In genomic region chr6:116286870-116287575, GRCm38 (mm10) we compare ENCODE assay signal across 12 mouse cellular contexts. TPM values are rescaled to one million over a fixed set of nuclear protein-coding genes. Genes with fewer than 3 reads are reported as not detected.
DNase-seq lines count a peak whose midpoint lies in the region; ATAC-seq and TF ChIP-seq lines count a peak whose summit lies in the region.
"Had no signal": no experiment of that assay in that cellular context is flagged by ENCODE, and none has a peak within 500 bp of the region (broad histone marks: within the 10 kb centered on the region; RNA-seq: fewer than 3 reads in every experiment).

No protein-coding gene starts in this region.

- ATAC-seq in lung, embryonic 14.5 days (ENCODE audit: insufficient read depth), result peak; percentile 71
- peak; percentile 100 for ATAC-seq in intestine, postnatal 0 days
- ATAC-seq in liver, postnatal 0 days, result peak; percentile 99
- ATAC-seq in inflammation-experienced regulatory T-cells, adult 6 months, result no peak

- H3K9me3 ChIP-seq in lung, embryonic 14.5 days (ENCODE audit: low read depth, low read length), result no peaks in the 10 kb centered on the region
- no peaks in the 10 kb centered on the region for H3K9me3 ChIP-seq in intestine, postnatal 0 days (ENCODE audit: control insufficient read depth)
- no peaks in the 10 kb centered on the region for H3K9me3 ChIP-seq in liver, postnatal 0 days (ENCODE audit: low read length)
- H3K9me3 ChIP-seq: hindbrain, embryonic 10.5 days had no signal

- no peak overlapping the region for H3K27ac ChIP-seq in lung, embryonic 14.5 days (ENCODE audit: low read depth)
- H3K27ac ChIP-seq in intestine, postnatal 0 days (ENCODE audit: low read depth, low read length), result peak overlapping the region; percentile 70; the same call in 1 of the 2 replicates
- peak overlapping the region; percentile 84 for H3K27ac ChIP-seq in liver, postnatal 0 days (ENCODE audit: low read depth)
- H3K27ac ChIP-seq: hindbrain, embryonic 10.5 days had no signal

- H3K27me3 ChIP-seq in lung, embryonic 14.5 days (ENCODE audit: insufficient read depth, low read length), result no peaks in the 10 kb centered on the region
- H3K27me3 ChIP-seq in intestine, postnatal 0 days (replicated peaks; ENCODE audit: control insufficient read depth, insufficient read depth, low read length), result no peaks in the 10 kb centered on the region
- H3K27me3 ChIP-seq in liver, postnatal 0 days (ENCODE audit: insufficient read depth, low read length), result no peaks in the 10 kb centered on the region

- no peaks in the 10 kb centered on the region for H3K36me3 ChIP-seq in lung, embryonic 14.5 days (ENCODE audit: insufficient read depth)
- no peaks in the 10 kb centered on the region for H3K36me3 ChIP-seq in intestine, postnatal 0 days (ENCODE audit: control insufficient read depth, insufficient read depth)
- H3K36me3 ChIP-seq in liver, postnatal 0 days (replicated peaks; ENCODE audit: insufficient read depth, low read length), result peaks cover 8% of the 10 kb centered on the region

- no peak overlapping the region for H3K4me2 ChIP-seq in lung, embryonic 14.5 days
- H3K4me2 ChIP-seq in intestine, postnatal 0 days (replicated peaks; ENCODE audit: low read depth), result no peak overlapping the region
- H3K4me2 ChIP-seq in liver, postnatal 0 days (ENCODE audit: low read depth, low read length), result peak overlapping the region; percentile 52

- H3K9ac ChIP-seq in lung, embryonic 14.5 days, result no peak overlapping the region
- no peak overlapping the region for H3K9ac ChIP-seq in intestine, postnatal 0 days (ENCODE audit: low read depth, low read length)
- peak overlapping the region; percentile 54 for H3K9ac ChIP-seq in liver, postnatal 0 days (replicated peaks)

- no peaks in the 10 kb centered on the region for H3K4me1 ChIP-seq in lung, embryonic 14.5 days (ENCODE audit: insufficient read depth)
- H3K4me1 ChIP-seq in intestine, postnatal 0 days (replicated peaks; ENCODE audit: control insufficient read depth, insufficient read depth, low read length), result peaks cover 4% of the 10 kb centered on the region; the same call in 1 of the 2 replicates
- H3K4me1 ChIP-seq in liver, postnatal 0 days (ENCODE audit: insufficient read depth), result peaks cover 11% of the 10 kb centered on the region
- H3K4me1 ChIP-seq: hindbrain, embryonic 10.5 days had no signal

- WGBS in lung, embryonic 14.5 days, result 69% methylated on average over 5 of the region's 5 CpGs
- 49% methylated on average over 5 of the region's 5 CpGs for WGBS in intestine, postnatal 0 days
- WGBS in liver, postnatal 0 days (ENCODE audit: insufficient replicate concordance), result 36% methylated on average over 5 of the region's 5 CpGs

- DNase-seq in lung, embryonic 14.5 days, result peak; percentile 15
- no peak for DNase-seq in lung, postnatal 14 days
- peak; percentile 54 for DNase-seq in liver, postnatal 0 days
- peak; percentile 41 for DNase-seq in thymus, postnatal 4 days
- DNase-seq in frontal cortex, postnatal 25 days (ENCODE audit: low spot score in 2 of 2), result no peak
- DNase-seq in heart, adult 18-20 months, result no peak
- DNase-seq: cerebellum, postnatal 25 days; lung, postnatal 10 days; right cerebral cortex, postnatal 25 days had no signal

- no peak overlapping the region for H3K4me3 ChIP-seq in lung, embryonic 14.5 days (ENCODE audit: low read depth, low read length)
- no peak overlapping the region for H3K4me3 ChIP-seq in intestine, postnatal 0 days (ENCODE audit: low read depth, low read length)
- H3K4me3 ChIP-seq in liver, postnatal 0 days (ENCODE audit: low read depth, low read length), result no peak overlapping the region
- H3K4me3 ChIP-seq: hindbrain, embryonic 10.5 days had no signal

- no peak for TF ChIP-seq CTCF in lung, embryonic 14.5 days (IDR thresholded peaks at IDR 0.05; ENCODE audit: low read depth)
- no peak for TF ChIP-seq CTCF in intestine, postnatal 0 days (IDR thresholded peaks at IDR 0.05; ENCODE audit: low read depth)
- TF ChIP-seq CTCF in liver, postnatal 0 days (IDR thresholded peaks at IDR 0.05; ENCODE audit: low read depth), result no peak

- TF ChIP-seq EP300 in liver, postnatal 0 days (IDR thresholded peaks at IDR 0.05; ENCODE audit: low read depth), result peak; percentile 89

RNA-seq across cellular contexts. Expression of gene Zfand4, which starts 23.0 kb away (rescaled TPM):
- polyA plus RNA-seq in lung, embryonic 14.5 days (2014; fragmentation: Nextera tagmentation; extraction: Ambion mirVana), result 6.9 and 7.4 TPM in 2 replicates
- 1.1 and 1.2 TPM in 2 replicates for polyA plus RNA-seq in intestine, postnatal 0 days (2015; fragmentation: Nextera tagmentation; extraction: Ambion mirVana)
- 4.9 and 5.7 TPM in 2 replicates for polyA plus RNA-seq in liver, postnatal 0 days (2015; fragmentation: Nextera tagmentation; extraction: Ambion mirVana)
- polyA plus RNA-seq in inflammation-experienced regulatory T-cells, adult 6 months (2017; shearing (Covaris generic)), result 1 to 10 TPM in 2 of 3 experiments, under 1 TPM in 1; 0.75 to 4.5 (median 2.4) TPM
- total RNA-seq in heart, adult 18-20 months (2021), result 1 to 10 TPM; 2.2 to 3.4 TPM

RNA-seq across cellular contexts. Expression of gene March8, which starts 50.8 kb away (rescaled TPM):
- polyA plus RNA-seq in lung, embryonic 14.5 days (2014; fragmentation: Nextera tagmentation; extraction: Ambion mirVana), result 29.0 and 30.8 TPM in 2 replicates
- 29.4 and 31.5 TPM in 2 replicates for polyA plus RNA-seq in intestine, postnatal 0 days (2015; fragmentation: Nextera tagmentation; extraction: Ambion mirVana)
- 36.4 and 40.5 TPM in 2 replicates for polyA plus RNA-seq in liver, postnatal 0 days (2015; fragmentation: Nextera tagmentation; extraction: Ambion mirVana)
- under 1 TPM in 1 of 3 experiments, not detected in 2; 0.56 TPM for polyA plus RNA-seq in inflammation-experienced regulatory T-cells, adult 6 months (2017; shearing (Covaris generic))
- total RNA-seq in heart, adult 18-20 months (2021), result 10 to 100 TPM; 43.5 to 44.2 TPM

Comparison
In these comparisons a context has a peak if more than half of its experiments do, and no peak if none do; other contexts are left out.
1. DNase-seq: peak in lung, embryonic 14.5 days (single experiment), liver, postnatal 0 days (single experiment) and thymus, postnatal 4 days (single experiment); none in lung, postnatal 14 days (single experiment), frontal cortex, postnatal 25 days (0 of 2) and heart, adult 18-20 months (0 of 2).
2. RNA of gene March8, which starts 50.8 kb away (polyA plus RNA-seq): 36.4 to 40.5 TPM in liver, postnatal 0 days, 29.0 to 30.8 TPM in lung, embryonic 14.5 days and 29.4 to 31.5 TPM in intestine, postnatal 0 days; 0.56 TPM in inflammation-experienced regulatory T-cells, adult 6 months; every median in the first group is over 10 times any median in the second.